Mouse (Mus musculus) hindbrain, embryonic 10.5 days (tissue): ENCODE results near the gene Chd4. TPM values are rescaled to one million over a fixed set of nuclear protein-coding genes. Genes with fewer than 3 reads are reported as not detected.

Source experiments
- DNase-seq: peaks from one replicate; pipeline ENCODE4 v3.0.0-alpha.2; 2017; ENCODE audit warnings: low spot score
- H3K27ac ChIP-seq: fragments of 300-500 bp; sonication (generic); 2 replicates; pipeline ENCODE4 v1.5.1; 2016; ENCODE audit warnings: mild to moderate bottlenecking, moderate library complexity
- H3K27me3 ChIP-seq: fragments of 300-500 bp; sonication (generic); 2 replicates; pipeline ENCODE4 v1.6.1; 2016; ENCODE audit warnings: mild to moderate bottlenecking; ENCODE audit not compliant: poor library complexity, insufficient read depth, severe bottlenecking
- H3K36me3 ChIP-seq: fragments of 300-500 bp; sonication (generic); 2 replicates; pipeline ENCODE4 v1.6.1; 2016; ENCODE audit warnings: mild to moderate bottlenecking, moderate library complexity
- H3K4me1 ChIP-seq: fragments of 300-500 bp; sonication (generic); replicated peaks from 2 replicates; pipeline ENCODE4 v1.6.1; 2016; ENCODE audit warnings: mild to moderate bottlenecking
- H3K4me3 ChIP-seq: fragments of 300-500 bp; sonication (generic); 2 replicates; pipeline ENCODE4 v1.5.1; 2016; ENCODE audit warnings: mild to moderate bottlenecking, moderate library complexity
- H3K9me3 ChIP-seq: fragments of 300-500 bp; sonication (generic); 2 replicates; pipeline ENCODE4 v1.6.1; 2016; ENCODE audit warnings: mild to moderate bottlenecking, moderate library complexity
- WGBS: fragments of 180-500 bp; shearing (Covaris S2); methylation state at CpG from one replicate; pipeline ENCODE4 v1.1.7; 2016; 5-methylcytosine and 5-hydroxymethylcytosine counted together
- polyA plus RNA-seq: library from polyadenylated mRNA; unstranded; fragments of >200 nt; fragmentation: Nextera tagmentation; extraction: Ambion mirVana; gene quantifications from 2 replicates; pipeline ENCODE4 v1.2.1, GENCODE M21; 2016

The Chd4 gene
- polyA plus RNA-seq, 1 experiment from 2014 or later = 95.7 TPM

DNA sequence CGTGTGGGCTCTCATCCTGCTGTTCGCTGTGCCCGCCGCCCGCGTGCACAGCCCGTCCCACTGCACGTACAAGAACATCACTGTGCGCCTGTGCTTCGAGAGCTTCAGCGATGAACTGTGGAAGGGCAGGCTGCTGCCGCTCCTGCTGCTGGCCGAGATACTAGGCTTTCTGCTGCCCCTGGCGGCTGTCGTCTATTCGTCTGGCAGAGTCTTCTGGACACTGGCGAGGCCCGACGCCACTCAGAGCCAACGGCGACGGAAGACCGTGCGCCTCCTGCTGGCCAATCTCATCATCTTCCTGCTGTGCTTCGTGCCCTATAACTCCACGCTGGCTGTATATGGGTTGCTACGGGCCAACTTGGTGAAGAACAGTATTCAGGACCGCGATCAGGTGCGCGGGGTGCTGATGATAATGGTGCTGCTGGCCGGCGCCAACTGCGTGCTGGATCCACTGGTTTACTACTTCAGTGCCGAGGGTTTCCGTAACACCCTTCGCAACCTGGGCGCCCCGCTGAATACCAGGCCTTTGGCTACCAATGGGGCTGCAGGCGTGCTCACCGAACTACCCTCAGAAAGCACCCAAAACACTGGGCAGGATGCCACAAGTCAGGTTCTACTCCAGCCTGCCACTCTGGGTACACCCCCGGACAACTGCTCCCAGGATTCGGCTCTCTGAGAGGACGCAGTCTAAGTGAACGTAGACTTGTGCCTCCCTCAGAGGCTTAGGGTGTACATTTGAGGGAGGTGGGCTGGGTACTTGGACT, 13.8 kb upstream of the Chd4 start:
- Histone ChIP-seq H3K4me3 (peak overlapping the region; percentile 57), H3K4me1 (peaks cover 24% of the 10 kb centered on the region), H3K27me3 (peaks cover 26% of the 10 kb centered on the region), H3K27ac (peak overlapping the region; percentile 91), H3K9me3 (no peaks in the 10 kb centered on the region), H3K36me3 (no peaks in the 10 kb centered on the region)
- peak; percentile 94 for DNase-seq
- 21% methylated on average over 45 of the region's 45 CpGs for WGBS

DNA sequence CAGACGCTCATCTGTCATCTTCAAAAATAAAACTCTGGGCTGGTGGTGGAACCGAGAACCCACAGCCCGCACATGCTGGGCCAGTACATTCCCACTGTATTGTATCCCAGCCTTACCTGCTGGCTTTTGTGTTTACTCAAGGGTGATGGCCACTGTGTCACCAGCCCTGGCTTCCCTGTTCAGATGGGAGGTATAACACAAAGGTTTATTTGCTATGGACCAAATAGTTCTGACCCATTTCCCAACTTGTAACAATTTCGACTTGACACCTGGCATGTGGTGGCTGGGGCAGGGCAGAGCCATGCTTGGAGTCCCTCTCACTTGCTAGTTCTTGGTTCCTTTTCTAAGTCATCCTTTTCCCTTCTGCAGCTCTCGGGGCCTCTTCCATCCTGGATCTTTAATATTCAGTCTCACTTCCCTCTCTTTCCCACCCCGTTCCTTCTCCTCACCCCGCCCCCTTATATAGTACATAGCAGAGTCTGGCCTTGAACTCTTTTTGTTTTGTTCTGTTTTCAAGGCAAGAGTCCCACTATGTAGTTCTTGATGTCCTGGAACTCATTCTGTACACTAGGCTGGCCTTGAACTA, 12.9 kb upstream of the Chd4 start:
- WGBS = 88% methylated on average over 7 of the region's 7 CpGs
- no peak for DNase-seq
- Histone ChIP-seq H3K4me3 (no peak overlapping the region), H3K27me3 (peaks cover 26% of the 10 kb centered on the region), H3K4me1 (peaks cover 24% of the 10 kb centered on the region), H3K9me3 (no peaks in the 10 kb centered on the region), H3K36me3 (no peaks in the 10 kb centered on the region), H3K27ac (no peak overlapping the region)

DNA sequence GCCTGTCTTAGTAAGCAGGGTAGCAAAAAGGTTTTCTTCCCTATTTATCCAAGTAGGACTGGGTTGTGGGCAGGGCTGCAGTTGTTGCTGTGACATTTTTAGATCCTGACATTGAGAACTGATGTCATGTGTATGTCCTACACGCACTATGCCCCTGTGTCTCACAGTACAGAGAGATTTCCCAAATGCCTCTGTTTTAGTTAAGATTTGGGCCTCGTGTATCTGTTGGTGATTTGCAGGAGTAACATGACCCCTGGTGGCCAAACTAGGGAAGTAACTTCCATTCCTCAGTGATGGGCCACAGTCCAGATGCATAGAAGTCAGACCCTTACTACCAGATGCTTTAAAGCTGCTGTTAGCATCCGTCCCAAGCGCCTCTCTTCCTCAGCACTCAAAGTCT, 11.4 kb upstream of the Chd4 start:
- H3K4me3 ChIP-seq = no peak overlapping the region
- H3K4me1 ChIP-seq = peaks cover 40% of the 10 kb centered on the region
- 6% methylated on average over 4 of the region's 4 CpGs for WGBS
- peak overlapping the region; percentile 73; the same call in 1 of the 2 replicates for H3K27ac ChIP-seq
- peaks cover 22% of the 10 kb centered on the region for H3K27me3 ChIP-seq
- DNase-seq = peak; percentile 67
- H3K36me3 ChIP-seq = no peaks in the 10 kb centered on the region
- no peaks in the 10 kb centered on the region for H3K9me3 ChIP-seq

DNA sequence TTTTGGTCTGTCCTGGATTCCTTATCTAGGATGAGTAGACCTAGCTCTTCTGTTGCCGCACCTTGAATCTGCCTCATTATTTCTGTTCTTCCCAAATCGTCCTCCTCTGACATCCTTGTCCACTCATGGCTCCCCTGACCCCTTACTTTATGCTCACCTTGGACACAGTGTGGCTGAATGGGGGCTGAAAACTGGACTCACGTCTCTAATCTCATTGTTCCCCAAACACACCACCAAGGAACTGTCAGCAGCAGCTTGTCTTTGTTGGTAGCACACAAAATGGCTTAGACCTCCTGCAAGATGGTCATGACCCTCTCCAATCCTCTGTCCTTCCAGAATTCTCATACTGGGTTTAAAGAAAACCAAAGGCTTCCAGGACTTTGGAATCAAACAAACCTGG, 7.8 kb upstream of the Chd4 start:
- H3K9me3 ChIP-seq = no peaks in the 10 kb centered on the region
- H3K27ac ChIP-seq = peak overlapping the region; percentile 95
- no peak for DNase-seq
- peaks cover 48% of the 10 kb centered on the region for H3K4me1 ChIP-seq
- H3K27me3 ChIP-seq = no peaks in the 10 kb centered on the region; the same call in 1 of the 2 replicates
- H3K36me3 ChIP-seq = no peaks in the 10 kb centered on the region
- WGBS = 72% methylated on average over 3 of the region's 3 CpGs
- no peak overlapping the region for H3K4me3 ChIP-seq

DNA sequence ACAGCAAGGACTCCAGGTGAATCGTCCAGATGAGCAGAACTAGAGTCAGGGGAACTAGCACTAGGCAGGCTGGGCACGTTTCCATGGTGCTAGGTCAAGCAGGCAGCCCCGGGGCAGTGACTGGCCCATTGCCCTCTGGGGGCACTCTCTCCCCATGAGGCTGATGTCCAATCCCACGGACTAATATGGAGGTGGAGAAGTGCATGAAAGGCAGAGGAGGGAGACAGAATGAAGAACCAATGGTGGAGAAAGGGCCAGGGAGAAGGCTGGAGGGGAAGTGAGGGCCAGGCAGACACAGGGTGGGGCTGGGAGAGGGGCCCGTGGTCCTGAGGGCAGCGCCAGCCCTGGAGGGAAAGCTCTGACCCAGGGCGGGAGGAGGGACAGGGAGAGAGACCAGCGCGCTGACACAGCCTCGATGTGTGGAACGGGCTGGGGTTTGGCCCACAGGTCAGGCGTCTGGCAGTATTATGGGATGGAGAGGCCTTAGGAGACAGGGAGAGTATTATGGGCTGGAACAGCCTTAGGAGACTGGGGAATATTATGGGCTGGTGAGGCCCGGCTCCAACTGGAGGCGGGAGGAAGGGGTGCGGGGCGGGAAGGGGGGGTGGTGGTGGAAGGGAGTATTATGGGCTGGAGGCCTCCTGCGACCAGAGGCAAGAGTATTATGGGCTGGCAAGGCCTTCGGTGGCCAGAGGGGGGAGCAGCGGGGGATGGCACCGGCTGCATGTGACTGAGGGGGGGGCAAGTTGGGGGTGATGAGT, 7.0 kb upstream of the Chd4 start:
- Histone ChIP-seq H3K36me3 (no peaks in the 10 kb centered on the region), H3K27me3 (no peaks in the 10 kb centered on the region), H3K4me3 (peak overlapping the region; percentile 48), H3K9me3 (no peaks in the 10 kb centered on the region), H3K27ac (peak overlapping the region; percentile 95), H3K4me1 (peaks cover 42% of the 10 kb centered on the region)
- 1% methylated on average over 20 of the region's 20 CpGs for WGBS
- peak; percentile 93 for DNase-seq

DNA sequence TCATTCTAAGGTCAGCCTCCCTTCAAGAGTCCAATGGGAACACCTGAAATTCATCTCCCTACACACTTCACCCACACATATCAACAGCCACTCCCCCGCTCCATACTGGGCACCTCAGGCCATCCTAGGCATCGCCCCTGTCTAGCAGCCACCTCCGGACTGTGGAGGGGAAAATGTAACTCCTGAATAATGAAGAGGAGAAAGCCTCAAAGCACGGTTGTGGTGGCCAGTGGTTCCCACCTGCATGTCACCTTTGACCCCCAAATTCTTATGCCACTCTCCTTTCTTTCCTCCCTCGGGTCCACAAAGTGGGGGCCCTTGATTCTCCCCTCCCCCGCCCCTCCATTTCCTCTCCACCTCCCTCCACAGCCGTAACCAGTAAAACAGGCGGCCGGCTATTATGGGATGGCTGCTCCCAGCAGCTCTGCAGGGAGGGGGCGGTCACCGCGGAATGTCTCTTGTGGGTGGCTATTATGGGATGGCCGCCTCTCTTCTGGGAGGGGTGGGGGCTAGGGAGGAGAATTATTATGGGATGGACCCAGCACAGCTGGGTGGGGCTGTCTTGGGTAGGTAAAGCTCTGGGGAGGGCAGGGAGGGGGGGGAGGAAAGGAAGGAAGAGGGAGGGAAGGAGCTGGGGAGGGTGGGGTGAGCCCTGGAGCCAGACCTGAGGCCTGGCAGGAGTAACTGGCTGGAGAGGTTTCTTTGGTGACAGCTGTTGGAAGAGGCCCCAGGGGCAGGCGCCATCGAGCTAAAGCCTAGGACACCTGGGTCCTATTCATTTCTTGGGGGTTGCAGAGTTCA, 6.1 kb upstream of the Chd4 start:
- Histone ChIP-seq H3K27me3 (no peaks in the 10 kb centered on the region), H3K27ac (peak overlapping the region; percentile 95), H3K4me3 (peak overlapping the region; percentile 48), H3K4me1 (peaks cover 34% of the 10 kb centered on the region), H3K36me3 (no peaks in the 10 kb centered on the region), H3K9me3 (no peaks in the 10 kb centered on the region)
- DNase-seq = peak; percentile 73
- 4% methylated on average over 15 of the region's 15 CpGs for WGBS

DNA sequence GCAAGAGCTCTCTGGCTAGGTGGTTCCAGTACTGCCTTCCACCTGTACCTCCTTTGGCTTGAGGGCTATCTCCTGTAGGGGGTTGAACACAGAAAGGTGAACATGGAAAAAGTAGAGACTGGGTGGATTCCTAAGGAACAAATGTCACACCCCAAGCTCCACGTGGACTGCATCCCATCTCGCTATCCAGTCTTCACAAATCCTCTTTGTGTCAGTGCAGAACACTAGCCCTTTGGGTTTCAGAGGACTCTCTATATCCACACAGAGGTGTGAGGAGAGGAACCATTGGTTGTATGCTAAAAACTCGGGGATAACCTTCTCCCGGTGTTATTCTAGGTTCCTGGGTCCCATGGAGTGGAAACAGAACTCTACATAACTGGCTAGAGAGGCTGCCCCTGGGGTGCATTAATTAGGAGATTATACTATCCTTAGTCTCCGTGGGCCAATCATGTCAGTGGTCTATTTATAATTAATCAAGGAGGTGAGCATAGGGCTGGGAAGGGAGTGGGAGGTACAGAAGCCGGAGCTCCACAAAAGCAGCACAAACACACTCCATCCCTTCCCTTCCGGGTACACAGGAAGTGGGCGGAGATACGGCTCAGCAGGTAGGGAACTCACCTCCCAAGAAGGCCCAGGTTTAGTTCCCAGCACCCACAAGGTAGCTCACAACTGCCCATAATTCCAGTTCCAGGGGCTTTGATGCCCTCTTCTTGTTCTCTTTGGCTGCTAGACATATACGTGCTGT, 5.3 kb upstream of the Chd4 start:
- WGBS = 61% methylated on average over 10 of the region's 10 CpGs
- H3K27me3 ChIP-seq = no peaks in the 10 kb centered on the region
- peaks cover 39% of the 10 kb centered on the region for H3K4me1 ChIP-seq
- peak overlapping the region; percentile 48 for H3K4me3 ChIP-seq
- H3K27ac ChIP-seq = peak overlapping the region; percentile 95
- H3K9me3 ChIP-seq = no peaks in the 10 kb centered on the region
- no peak for DNase-seq
- H3K36me3 ChIP-seq = no peaks in the 10 kb centered on the region

DNA sequence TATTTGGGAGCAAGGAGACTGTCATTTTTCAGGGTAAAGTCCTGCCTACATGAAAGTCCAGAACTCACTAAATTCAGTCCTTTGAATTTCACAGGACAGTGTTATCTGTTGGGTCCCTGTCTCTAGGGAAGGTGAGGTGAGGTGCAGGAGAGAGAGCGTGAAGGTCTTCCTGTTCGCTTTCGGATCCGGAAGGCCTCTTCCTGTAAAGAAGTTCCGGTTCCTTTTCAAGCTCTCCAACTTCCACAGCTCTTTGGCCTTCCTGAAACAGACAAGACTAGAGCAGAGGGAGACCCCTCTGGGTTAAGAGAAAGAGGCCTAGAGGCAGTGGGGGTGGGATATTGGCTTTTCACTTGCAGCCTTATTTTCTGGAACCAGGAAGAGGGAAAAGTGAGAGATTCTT, 3.4 kb upstream of the Chd4 start:
- Histone ChIP-seq H3K36me3 (peaks cover 3% of the 10 kb centered on the region; the same call in 1 of the 2 replicates), H3K27ac (peak overlapping the region; percentile 40; the same call in 1 of the 2 replicates), H3K4me1 (peaks cover 57% of the 10 kb centered on the region), H3K4me3 (no peak overlapping the region), H3K9me3 (no peaks in the 10 kb centered on the region), H3K27me3 (no peaks in the 10 kb centered on the region)
- no peak for DNase-seq
- 91% methylated on average over 5 of the region's 5 CpGs for WGBS

DNA sequence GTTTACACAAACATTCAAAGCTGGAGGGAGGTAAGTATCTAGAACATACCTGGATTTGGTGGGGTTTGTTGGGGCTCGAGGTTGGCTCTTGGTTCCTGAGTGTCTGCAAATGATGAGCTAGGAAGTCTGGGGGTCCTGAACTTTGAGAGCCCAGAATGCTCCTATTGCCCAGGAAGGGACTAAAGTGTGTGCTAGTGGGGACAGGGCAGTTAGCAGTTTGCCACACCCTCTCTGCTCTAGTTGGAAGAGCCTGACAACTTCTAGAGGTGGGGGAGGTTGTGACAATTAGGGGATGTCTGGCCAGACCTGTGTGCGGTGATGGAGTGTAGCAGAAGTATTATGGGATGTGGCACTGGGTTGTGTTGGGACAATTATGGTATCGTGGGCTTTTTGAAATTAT, 938 bp upstream of the Chd4 start:
- Histone ChIP-seq H3K4me3 (peak overlapping the region; percentile 100; the same call in 1 of the 2 replicates), H3K9me3 (no peaks in the 10 kb centered on the region), H3K27ac (peak overlapping the region; percentile 75), H3K36me3 (peaks cover 26% of the 10 kb centered on the region), H3K4me1 (peaks cover 62% of the 10 kb centered on the region), H3K27me3 (no peaks in the 10 kb centered on the region)
- WGBS = 75% methylated on average over 3 of the region's 3 CpGs
- DNase-seq = no peak

DNA sequence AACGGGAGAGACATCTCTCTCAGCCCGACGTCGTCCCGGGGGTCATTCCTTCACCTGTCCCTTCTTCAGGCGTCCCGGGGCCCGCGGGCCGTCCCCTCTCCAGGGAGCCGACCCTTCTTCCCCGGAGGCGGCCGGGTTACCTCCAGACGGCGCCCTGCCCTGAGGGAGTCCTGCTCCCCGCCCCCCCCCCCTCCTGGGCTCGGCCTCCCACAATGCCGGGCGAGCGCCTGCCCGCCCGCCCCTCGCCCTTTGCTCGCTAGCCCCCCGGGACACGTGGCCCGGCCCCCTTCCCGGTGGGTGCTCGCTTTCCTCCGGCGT, 457 bp downstream of the Chd4 start:
- under 1% methylated on average over 31 of the region's 32 CpGs for WGBS
- DNase-seq = no peak
- Histone ChIP-seq H3K27me3 (no peaks in the 10 kb centered on the region), H3K27ac (peak overlapping the region; percentile 98), H3K36me3 (peaks cover 40% of the 10 kb centered on the region), H3K4me1 (peaks cover 60% of the 10 kb centered on the region), H3K9me3 (no peaks in the 10 kb centered on the region), H3K4me3 (peak overlapping the region; percentile 100)

DNA sequence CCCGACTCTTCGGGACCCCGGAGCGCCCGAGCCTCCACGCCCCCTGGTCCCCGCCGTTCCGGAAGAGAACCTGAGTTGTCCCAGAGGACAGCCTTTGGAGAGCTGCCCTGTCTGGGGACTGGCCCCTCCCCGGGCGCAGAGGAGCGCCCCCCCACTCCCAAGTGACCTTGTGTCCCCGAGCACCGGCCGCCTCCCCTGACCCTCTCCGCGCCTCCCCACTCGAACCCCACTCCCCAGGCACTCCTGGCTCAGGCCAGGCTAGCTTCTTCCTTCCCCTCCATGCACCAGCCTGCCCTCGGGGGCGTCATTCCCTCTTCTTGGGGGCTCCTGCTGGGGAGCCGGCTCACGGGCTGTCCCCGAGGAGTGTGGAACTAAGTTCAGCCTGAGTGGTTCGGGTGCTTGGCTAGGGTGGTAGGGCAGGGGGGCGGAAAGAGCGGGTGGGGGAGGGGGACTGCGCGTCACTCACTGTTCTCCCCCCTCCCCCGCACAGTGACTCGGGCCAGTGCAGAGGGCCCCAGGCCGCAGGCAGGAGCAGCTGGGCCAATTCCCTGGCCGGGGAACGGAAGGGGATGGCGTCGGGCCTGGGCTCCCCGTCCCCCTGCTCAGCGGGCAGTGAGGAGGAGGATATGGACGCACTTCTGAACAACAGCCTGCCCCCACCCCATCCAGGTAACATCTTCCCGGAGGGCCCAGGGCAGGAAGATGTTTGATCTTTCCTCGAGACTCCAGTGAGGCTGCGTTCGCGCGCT, 990 bp downstream of the Chd4 start:
- H3K9me3 ChIP-seq = no peaks in the 10 kb centered on the region
- WGBS = under 1% methylated on average over 44 of the region's 44 CpGs
- H3K4me3 ChIP-seq = peak overlapping the region; percentile 100
- peak overlapping the region; percentile 98 for H3K27ac ChIP-seq
- H3K36me3 ChIP-seq = peaks cover 46% of the 10 kb centered on the region
- H3K4me1 ChIP-seq = peaks cover 63% of the 10 kb centered on the region
- no peaks in the 10 kb centered on the region for H3K27me3 ChIP-seq
- DNase-seq = peak; percentile 71
